Mouse (Mus musculus) lung, embryonic 14.5 days (tissue): ENCODE measurements around the gene Olfr1496. TPM values are rescaled to one million over a fixed set of nuclear protein-coding genes. Genes with fewer than 3 reads are reported as not detected.
"Not testable (repeated sequence)": the region's sequence is repeated elsewhere in the genome, so short reads cannot be mapped to it uniquely, and the experiment has no call there.

Experiments
- ATAC-seq: fragments of 200-750 bp; cut with Nextera tagmentation; 2 replicates; pipeline ENCODE4 v1.8.0; 2017; ENCODE audit warnings: mild to moderate bottlenecking, moderate TSS enrichment, moderate library complexity; ENCODE audit not compliant: insufficient read depth
- DNase-seq: peaks from one replicate; pipeline ENCODE4 v3.0.0-alpha.2; 2015
- H3K27ac ChIP-seq: fragments of 300-500 bp; sonication (generic); 2 replicates; pipeline ENCODE4 v1.5.1; 2014; ENCODE audit warnings: low read depth, mild to moderate bottlenecking, moderate library complexity
- H3K27me3 ChIP-seq: fragments of 300-500 bp; sonication (generic); 2 replicates; pipeline ENCODE4 v1.6.1; 2014; ENCODE audit warnings: low read length, control low read depth; ENCODE audit not compliant: insufficient read depth
- H3K36me3 ChIP-seq: fragments of 300-500 bp; sonication (generic); 2 replicates; pipeline ENCODE4 v1.6.1; 2014; ENCODE audit warnings: control low read depth; ENCODE audit not compliant: insufficient read depth
- H3K4me1 ChIP-seq: fragments of 300-500 bp; sonication (generic); 2 replicates; pipeline ENCODE4 v1.6.1; 2014; ENCODE audit warnings: antibody characterized with exemption, control low read depth; ENCODE audit not compliant: insufficient read depth
- H3K4me2 ChIP-seq: fragments of 300-500 bp; sonication (generic); 2 replicates; pipeline ENCODE4 v1.6.1; 2014; ENCODE audit warnings: mild to moderate bottlenecking
- H3K4me3 ChIP-seq: fragments of 300-500 bp; sonication (generic); 2 replicates; pipeline ENCODE4 v1.5.1; 2014; ENCODE audit warnings: low read depth, low read length
- H3K9ac ChIP-seq: fragments of 300-500 bp; sonication (generic); 2 replicates; pipeline ENCODE4 v1.6.1; 2014
- H3K9me3 ChIP-seq: fragments of 300-500 bp; sonication (generic); 2 replicates; pipeline ENCODE4 v1.6.1; 2016; ENCODE audit warnings: low read depth, low read length, control low read depth
- CTCF ChIP-seq: IDR thresholded peaks from 2 replicates; pipeline ENCODE4 v1.5.1; 2016; ENCODE audit warnings: antibody characterized with exemption, low read depth
- WGBS: fragments of 180-500 bp; shearing (Covaris S2); extraction: QIAGEN DNeasy Blood & Tissue Kit; methylation state at CpG from one replicate; pipeline ENCODE4 v1.1.7; 2014; 5-methylcytosine and 5-hydroxymethylcytosine counted together
- polyA plus RNA-seq: library from polyadenylated mRNA; unstranded; fragments of >200 nt; fragmentation: Nextera tagmentation; extraction: Ambion mirVana; gene quantifications from 2 replicates; pipeline ENCODE4 v1.2.1, GENCODE M21; 2014

Gene Olfr1496
- not detected in 2 replicates for polyA plus RNA-seq

DNA sequence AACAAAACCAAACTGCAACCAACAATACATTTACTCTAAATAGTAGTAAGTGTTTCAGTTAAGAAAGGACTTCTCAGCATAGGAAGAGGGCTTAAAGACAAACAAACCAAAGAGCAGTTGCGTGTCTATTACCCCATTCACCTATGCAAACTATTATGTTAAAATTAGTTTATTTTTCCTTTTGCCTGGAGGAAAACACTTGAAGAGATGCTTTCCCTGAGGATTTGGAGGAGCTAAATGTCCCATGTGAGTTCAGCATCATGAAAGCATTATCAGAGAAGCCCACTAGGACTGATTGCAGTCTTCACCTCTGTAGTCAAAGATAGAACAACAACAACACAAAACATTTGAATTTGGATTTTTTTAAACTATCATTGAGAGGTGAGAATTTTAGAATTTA, at the start of gene Olfr1496:
TSS of gene Olfr1496 (plus strand) at position 301 of the 400 bp plus-strand sequence.
- H3K9ac ChIP-seq: no peak within 1 kb of the TSS
- ATAC-seq (no peak), DNase-seq (no peak)
- H3K4me3 ChIP-seq: no peak within 1 kb of the TSS
- H3K4me1 ChIP-seq: no peaks in the 10 kb centered on the region
- no peaks in the 10 kb centered on the region for H3K36me3 ChIP-seq
- no peak for TF ChIP-seq CTCF
- no peaks in the 10 kb centered on the region for H3K9me3 ChIP-seq
- no peaks in the 10 kb centered on the region for H3K27me3 ChIP-seq
- no peak within 1 kb of the TSS for H3K4me2 ChIP-seq
- H3K27ac ChIP-seq: no peak within 1 kb of the TSS
- WGBS: 87% methylated on average over 1 of the region's 1 CpGs

DNA sequence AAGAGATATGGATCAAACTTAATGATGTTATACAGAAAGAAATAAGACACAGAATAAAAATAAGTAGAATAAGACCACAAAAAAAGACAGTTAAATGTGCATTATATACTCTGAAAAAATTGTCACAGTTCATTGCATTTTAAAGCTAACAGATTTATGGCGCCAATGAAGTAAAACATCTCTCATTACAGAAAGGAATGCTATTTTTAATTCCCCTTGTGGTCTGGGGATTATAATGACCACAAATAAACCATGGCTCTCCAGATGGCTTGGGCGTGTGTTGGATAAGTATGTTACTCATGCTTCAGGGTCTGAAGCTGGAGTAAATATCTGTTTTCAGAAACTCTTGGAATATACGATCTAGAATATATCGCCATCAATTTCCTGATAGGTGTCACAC, 38.2 kb upstream of the Olfr1496 start, which contains the start of gene Olfr1494:
TSS of gene Olfr1494 (plus strand) at position 301 of the 400 bp plus-strand sequence.
- Histone ChIP-seq H3K4me1 (no peaks in the 10 kb centered on the region), H3K27ac (no peak within 1 kb of the TSS), H3K9me3 (no peaks in the 10 kb centered on the region), H3K9ac (no peak within 1 kb of the TSS), H3K4me2 (no peak within 1 kb of the TSS), H3K27me3 (no peaks in the 10 kb centered on the region), H3K36me3 (no peaks in the 10 kb centered on the region), H3K4me3 (no peak within 1 kb of the TSS)
- no peak for ATAC-seq
- TF ChIP-seq CTCF: no peak
- no peak for DNase-seq
- WGBS: 81% methylated on average over 4 of the region's 4 CpGs

DNA sequence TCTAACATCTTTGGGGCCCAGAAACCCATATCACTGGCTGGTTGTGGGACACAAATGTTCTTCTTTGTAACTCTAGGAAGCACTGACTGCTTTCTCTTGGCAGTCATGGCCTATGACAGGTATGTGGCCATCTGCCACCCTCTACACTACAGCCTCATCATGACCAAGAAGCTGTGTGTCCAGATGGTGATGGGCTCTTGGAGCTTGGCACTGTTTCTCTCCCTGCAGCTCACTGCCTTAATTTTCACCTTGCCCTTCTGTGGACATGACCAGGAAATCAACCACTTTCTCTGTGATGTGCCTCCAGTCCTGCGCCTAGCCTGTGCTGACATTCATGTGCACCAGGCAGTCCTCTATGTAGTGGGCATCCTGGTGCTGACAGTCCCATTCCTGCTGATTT, 28.3 kb upstream of the Olfr1496 start:
- Histone ChIP-seq H3K27ac (no peak overlapping the region), H3K4me3 (no peak overlapping the region), H3K9ac (no peak overlapping the region), H3K4me2 (no peak overlapping the region), H3K27me3 (no peaks in the 10 kb centered on the region), H3K36me3 (no peaks in the 10 kb centered on the region), H3K4me1 (no peaks in the 10 kb centered on the region), H3K9me3 (no peaks in the 10 kb centered on the region)
- ATAC-seq: no peak
- no peak for TF ChIP-seq CTCF
- 88% methylated on average over 1 of the region's 1 CpGs for WGBS
- DNase-seq: no peak

DNA sequence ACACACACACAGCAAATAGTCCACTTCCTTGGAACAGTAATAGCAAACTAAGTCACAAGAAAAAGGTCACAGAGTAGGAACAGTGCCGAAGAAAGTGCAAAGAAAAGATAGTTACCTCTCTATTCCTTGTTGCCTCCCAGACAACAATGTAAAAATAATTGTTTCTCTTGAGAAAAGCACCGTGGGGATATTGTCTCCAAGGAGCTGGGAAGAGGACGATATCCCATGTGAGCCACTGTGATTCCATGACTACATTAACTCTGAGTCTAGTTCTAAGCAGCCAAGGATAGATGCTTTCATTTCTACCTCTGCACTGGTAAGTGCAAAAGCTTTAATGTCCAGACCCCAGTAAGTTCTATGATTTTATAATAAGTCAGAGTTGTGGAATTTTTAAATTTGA, 13.4 kb upstream of the Olfr1496 start, which contains the start of gene Olfr1495:
TSS of gene Olfr1495 (plus strand) at position 301 of the 400 bp plus-strand sequence.
- WGBS: 87% methylated on average over 3 of the region's 3 CpGs
- no peak for ATAC-seq
- TF ChIP-seq CTCF: no peak

GRCm38 (mm10) chr19:13768565-13769276, 9.0 kb upstream of the Olfr1496 start:
- Histone ChIP-seq H3K9me3 (no peaks in the 10 kb centered on the region; the same call in 1 of the 2 replicates), H3K4me2 (no peak overlapping the region), H3K4me1 (no peaks in the 10 kb centered on the region), H3K27me3 (no peaks in the 10 kb centered on the region), H3K27ac (no peak overlapping the region), H3K4me3 (no peak overlapping the region), H3K36me3 (no peaks in the 10 kb centered on the region), H3K9ac (no peak overlapping the region)
- no peak for ATAC-seq
- DNase-seq: no peak
- WGBS: 87% methylated on average over 9 of the region's 9 CpGs
- no peak for TF ChIP-seq CTCF

More for the DNA sequence above, 13.4 kb upstream of the Olfr1496 start, which contains the start of gene Olfr1495:
- H3K27ac ChIP-seq: no peak within 1 kb of the TSS
- no peak within 1 kb of the TSS for H3K9ac ChIP-seq
- no peaks in the 10 kb centered on the region for H3K27me3 ChIP-seq
- H3K4me2 ChIP-seq: no peak within 1 kb of the TSS
- H3K9me3 ChIP-seq: no peaks in the 10 kb centered on the region
- H3K4me1 ChIP-seq: no peaks in the 10 kb centered on the region
- H3K4me3 ChIP-seq: no peak within 1 kb of the TSS
- no peaks in the 10 kb centered on the region for H3K36me3 ChIP-seq
- DNase-seq: no peak

GRCm38 (mm10) chr19:13798102-13798501, 20.4 kb downstream of the Olfr1496 start, which contains the start of gene Olfr1497:
Olfr1497 (minus strand) TSS chr19:13798202.
- Histone ChIP-seq H3K4me2 (no peak within 1 kb of the TSS), H3K9ac (no peak within 1 kb of the TSS), H3K27me3 (no peaks in the 10 kb centered on the region), H3K9me3 (no peaks in the 10 kb centered on the region), H3K4me1 (no peaks in the 10 kb centered on the region), H3K36me3 (no peaks in the 10 kb centered on the region), H3K4me3 (no peak within 1 kb of the TSS), H3K27ac (no peak within 1 kb of the TSS)
- TF ChIP-seq CTCF: no peak
- no peak for ATAC-seq
- no peak for DNase-seq

GRCm38 (mm10) chr19:13805486-13805885, 27.8 kb downstream of the Olfr1496 start:
- H3K9ac ChIP-seq, H3K27me3 ChIP-seq, ATAC-seq, DNase-seq, H3K4me3 ChIP-seq, H3K36me3 ChIP-seq, H3K27ac ChIP-seq, H3K4me2 ChIP-seq, H3K4me1 ChIP-seq, H3K9me3 ChIP-seq: not testable (repeated sequence)
- WGBS: 61% methylated on average over 1 of the region's 1 CpGs
